Mouse (Mus musculus): ENCODE data around the gene Gm21190.

DNA sequence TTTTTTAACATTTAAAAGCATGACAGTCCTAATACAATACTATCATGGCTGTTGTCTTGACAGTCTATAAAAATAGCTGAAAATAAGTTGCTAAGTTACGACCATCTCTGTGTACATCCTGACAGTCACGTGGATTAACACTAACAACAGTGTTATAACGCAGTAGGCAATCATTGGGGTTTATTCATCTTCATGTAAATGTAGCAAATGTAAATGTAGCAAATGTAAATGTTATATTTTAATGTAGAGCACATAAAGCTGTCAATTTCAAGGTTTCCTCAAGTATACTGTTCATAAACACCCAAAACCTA, 21.8 kb downstream of the Gm21190 start:
- TF ChIP-seq CTCF (IDR thresholded peaks at IDR 0.05; ENCODE audit: low read depth, low read length) (no peak), TAL1 (conservative IDR thresholded peaks at IDR 0.05; ENCODE audit: low read depth, low read length) (no peak), GATA1 (IDR thresholded peaks at IDR 0.05; ENCODE audit: borderline replicate concordance, low read length) (no peak), POLR2AphosphoS5 (IDR thresholded peaks at IDR 0.05; ENCODE audit: insufficient replicate concordance, low read depth, low read length) (no peak), GATA2 (IDR thresholded peaks at IDR 0.05; ENCODE audit: borderline replicate concordance, low read depth, low read length) (no peak)

Data from G1E (cell line).